Mouse (Mus musculus) bone marrow macrophage, adult 2 months (primary cell): ENCODE measurements around the gene Hopx.

Source experiments
- CTCF ChIP-seq: IDR thresholded peaks from 2 replicates; pipeline ENCODE4 v1.5.1; 2012; ENCODE audit warnings: low read depth, mild to moderate bottlenecking, low read length, moderate library complexity
- POLR2A ChIP-seq: IDR thresholded peaks from 2 replicates; pipeline ENCODE4 v1.6.1; 2012; ENCODE audit warnings: mild to moderate bottlenecking, low read depth, low read length, borderline replicate concordance

- TF ChIP-seq CTCF (no peak), POLR2A (no peak)
These were observed 5.8 kb upstream of the Hopx start for GRCm38 (mm10) chr5:77120701-77121100.
